Mouse (Mus musculus): ENCODE measurements around the gene Csad.
"Not testable (repeated sequence)": the region's sequence is repeated elsewhere in the genome, so short reads cannot be mapped to it uniquely, and the experiment has no call there.

DNA sequence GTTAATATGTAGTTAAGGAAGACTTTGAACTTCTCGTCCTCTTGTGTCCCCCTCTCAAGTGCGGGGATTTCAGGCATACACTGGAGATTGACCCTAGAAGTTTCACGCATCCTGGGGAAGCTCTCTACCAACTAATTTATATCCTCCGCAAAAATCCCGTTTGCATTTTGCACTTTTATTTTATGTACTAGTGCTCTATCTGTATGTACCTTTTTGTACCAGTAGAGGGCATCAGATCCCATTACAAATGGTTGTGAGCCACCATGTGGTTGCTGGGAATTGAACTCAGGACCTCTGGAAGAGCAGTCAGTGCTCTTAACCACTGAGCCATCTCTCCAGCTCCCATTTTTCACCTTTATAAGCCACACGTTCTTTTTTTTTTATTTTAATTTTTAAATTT, 49.5 kb downstream of the Csad start:
- TF ChIP-seq CTCF, POLR2A (IDR thresholded peaks at IDR 0.05; ENCODE audit: insufficient read depth, low read depth, low read length): not testable (repeated sequence)

Data from olfactory bulb, adult 2 months (tissue).